9 mouse cellular contexts compared by ENCODE assay signal in genomic region chr7:45759400-45759799, GRCm38 (mm10). TPM values are rescaled to one million over a fixed set of nuclear protein-coding genes. Genes with fewer than 3 reads are reported as not detected.
DNase-seq lines count a peak whose midpoint lies in the region; ATAC-seq and TF ChIP-seq lines count a peak whose summit lies in the region.
"Had no signal": no experiment of that assay in that cellular context is flagged by ENCODE, and none has a peak within 500 bp of the region (broad histone marks: within the 10 kb centered on the region; RNA-seq: fewer than 3 reads in every experiment).

No protein-coding gene starts in this region.

- H3K4me1 ChIP-seq in embryonic facial prominence, embryonic 12.5 days: peaks cover 4% of the 10 kb centered on the region; the same call in 1 of the 2 replicates
- peaks cover 10% of the 10 kb centered on the region for H3K4me1 ChIP-seq in kidney, embryonic 15.5 days
- H3K4me1 ChIP-seq in lung, embryonic 16.5 days (replicated peaks; ENCODE audit: control insufficient read depth, insufficient read depth, low read length): peaks cover 6% of the 10 kb centered on the region; the same call in 1 of the 2 replicates
- H3K4me1 ChIP-seq in thymus, adult 2 months (replicated peaks; ENCODE audit: control insufficient read depth, insufficient read depth, low read length): peaks cover 15% of the 10 kb centered on the region

- H3K9me3 ChIP-seq in embryonic facial prominence, embryonic 12.5 days: no peaks in the 10 kb centered on the region
- H3K9me3 ChIP-seq in kidney, embryonic 15.5 days (replicated peaks): no peaks in the 10 kb centered on the region
- no peaks in the 10 kb centered on the region for H3K9me3 ChIP-seq in lung, embryonic 16.5 days (ENCODE audit: control insufficient read depth, low read length)

- TF ChIP-seq POLR2A in thymus, adult 2 months (IDR thresholded peaks at IDR 0.05; ENCODE audit: control insufficient read depth, extremely low read depth, insufficient read depth, low read length, poor library complexity): no peak

- 5% methylated on average over 24 of the region's 27 CpGs for WGBS in embryonic facial prominence, embryonic 12.5 days
- 4% methylated on average over 27 of the region's 27 CpGs for WGBS in kidney, embryonic 15.5 days
- 7% methylated on average over 27 of the region's 27 CpGs for WGBS in lung, embryonic 16.5 days
- WGBS in thymus, adult 2 months: 26% methylated on average over 27 of the region's 27 CpGs

- 0 out of 2 replicates have a peak, but pooled peaks have one; percentile 41 for TF ChIP-seq CTCF in thymus, adult 2 months (IDR thresholded peaks at IDR 0.05; ENCODE audit: borderline replicate concordance, control insufficient read depth, extremely low read depth, insufficient read depth, low read length, poor library complexity)
- TF ChIP-seq CTCF in gastrocnemius, adult 2 months (IDR thresholded peaks at IDR 0.05): no peak

- peaks cover 36% of the 10 kb centered on the region for H3K27me3 ChIP-seq in embryonic facial prominence, embryonic 12.5 days
- H3K27me3 ChIP-seq in kidney, embryonic 15.5 days: peaks cover 31% of the 10 kb centered on the region
- peaks cover 17% of the 10 kb centered on the region for H3K27me3 ChIP-seq in lung, embryonic 16.5 days (ENCODE audit: control insufficient read depth, insufficient read depth, low read depth, low read length)
- H3K27me3 ChIP-seq in thymus, adult 2 months (ENCODE audit: control insufficient read depth, insufficient read depth, low read length): no peaks in the 10 kb centered on the region

- H3K9ac ChIP-seq in embryonic facial prominence, embryonic 12.5 days: peak overlapping the region; percentile 31; the same call in 1 of the 2 replicates
- H3K9ac ChIP-seq in kidney, embryonic 15.5 days: peak overlapping the region; percentile 18; the same call in 1 of the 2 replicates
- H3K9ac ChIP-seq in lung, embryonic 16.5 days (ENCODE audit: low read length): peak overlapping the region; percentile 5; the same call in 1 of the 2 replicates

- intact Hi-C loops in gastrocnemius, adult 2 months (cut with DNase I): no loop called here

- no peak overlapping the region for H3K27ac ChIP-seq in embryonic facial prominence, embryonic 12.5 days
- peak overlapping the region; percentile 56; the same call in 1 of the 2 replicates for H3K27ac ChIP-seq in kidney, embryonic 15.5 days
- peak overlapping the region; percentile 6; the same call in 1 of the 2 replicates for H3K27ac ChIP-seq in lung, embryonic 16.5 days (ENCODE audit: low read length)
- H3K27ac ChIP-seq in thymus, adult 2 months (ENCODE audit: control insufficient read depth, insufficient read depth, low read length): no peak overlapping the region
- no peak overlapping the region for H3K27ac ChIP-seq in gastrocnemius, adult 2 months

- DNase-seq in MN1 (ENCODE audit: low spot score): peak; percentile 28
- DNase-seq in thymus, adult 2 months: peak; percentile 41
- no peak for DNase-seq in gastrocnemius, adult 2 months
- DNase-seq in layer of hippocampus, postnatal 25 days (ENCODE audit: extremely low spot score in 1 of 2, low spot score in 1 of 2): no peak

- H3K4me2 ChIP-seq in embryonic facial prominence, embryonic 12.5 days (replicated peaks): peak overlapping the region; percentile 43
- peak overlapping the region; percentile 63 for H3K4me2 ChIP-seq in kidney, embryonic 15.5 days
- H3K4me2 ChIP-seq in lung, embryonic 16.5 days (ENCODE audit: low read depth, low read length): peak overlapping the region; percentile 49

- H3K36me3 ChIP-seq in embryonic facial prominence, embryonic 12.5 days: no peaks in the 10 kb centered on the region
- H3K36me3 ChIP-seq in kidney, embryonic 15.5 days: no peaks in the 10 kb centered on the region
- no peaks in the 10 kb centered on the region for H3K36me3 ChIP-seq in lung, embryonic 16.5 days (ENCODE audit: control insufficient read depth, insufficient read depth, low read length)
- no peaks in the 10 kb centered on the region for H3K36me3 ChIP-seq in thymus, adult 2 months (ENCODE audit: control insufficient read depth, insufficient read depth, low read length)

- peak; percentile 35; the same call in 1 of the 2 replicates for ATAC-seq in embryonic facial prominence, embryonic 12.5 days (ENCODE audit: insufficient number of reproducible peaks, insufficient read depth, low FRiP score, low TSS enrichment)
- ATAC-seq in kidney, embryonic 15.5 days (replicated peaks; ENCODE audit: low FRiP score): peak; percentile 85
- ATAC-seq in lung, embryonic 16.5 days (ENCODE audit: low read depth): peak; percentile 94
- no peak for ATAC-seq in megakaryocyte-erythroid progenitor cell, adult 5-6 weeks (replicated peaks; ENCODE audit: low FRiP score, low TSS enrichment, poor library complexity, severe bottlenecking)

- H3K4me3 ChIP-seq in embryonic facial prominence, embryonic 12.5 days: peak overlapping the region; percentile 19; the same call in 1 of the 2 replicates
- H3K4me3 ChIP-seq in kidney, embryonic 15.5 days (replicated peaks): peak overlapping the region; percentile 30
- peak overlapping the region; percentile 29 for H3K4me3 ChIP-seq in lung, embryonic 16.5 days (ENCODE audit: low read length)
- H3K4me3 ChIP-seq in thymus, adult 2 months (ENCODE audit: control insufficient read depth, insufficient read depth, low read length): no peak overlapping the region
- no peak overlapping the region for H3K4me3 ChIP-seq in gastrocnemius, adult 2 months

RNA-seq across cellular contexts. Expression of gene Lmtk3, which starts 24.1 kb away (rescaled TPM):
- polyA plus RNA-seq in embryonic facial prominence, embryonic 12.5 days (2016; fragmentation: Nextera tagmentation; extraction: Ambion mirVana): 3.3 and 5.2 TPM in 2 replicates
- 2.5 and 3.1 TPM in 2 replicates for polyA plus RNA-seq in kidney, embryonic 15.5 days (2015; fragmentation: Nextera tagmentation; extraction: Ambion mirVana)
- polyA plus RNA-seq in lung, embryonic 16.5 days (2015; fragmentation: Nextera tagmentation; extraction: Ambion mirVana): 0.72 and 1.0 TPM in 2 replicates
- 0.84 and 1.2 TPM in 2 replicates for polyA plus RNA-seq in thymus, adult 2 months (2012; rRNA removed)
- total RNA-seq in megakaryocyte-erythroid progenitor cell, adult 5-6 weeks (2014; fragmentation: Nextera tagmentation): not detected in 2 replicates
- not detected in 2 replicates for total RNA-seq in megakaryocyte-erythroid progenitor cell, adult 5-6 weeks (2017)
- under 1 TPM in 1 of 2 experiments, not detected in 1; 0.06 TPM for total RNA-seq in gastrocnemius, adult 2 months (2021)
- total RNA-seq in layer of hippocampus, postnatal 25 days (2021): 100 to 1,000 TPM; 256 to 314 TPM

RNA-seq across cellular contexts. Expression of gene Sult2b1, which starts 25.1 kb away (rescaled TPM):
- polyA plus RNA-seq in embryonic facial prominence, embryonic 12.5 days (2016; fragmentation: Nextera tagmentation; extraction: Ambion mirVana): 1.6 and 2.5 TPM in 2 replicates
- polyA plus RNA-seq in kidney, embryonic 15.5 days (2015; fragmentation: Nextera tagmentation; extraction: Ambion mirVana): 2.8 and 3.2 TPM in 2 replicates
- 6.6 and 7.9 TPM in 2 replicates for polyA plus RNA-seq in lung, embryonic 16.5 days (2015; fragmentation: Nextera tagmentation; extraction: Ambion mirVana)
- polyA plus RNA-seq in thymus, adult 2 months (2012; rRNA removed): 3.8 and 3.9 TPM in 2 replicates
- 0.84 TPM in 1 of 2 replicates, not detected in the other for total RNA-seq in megakaryocyte-erythroid progenitor cell, adult 5-6 weeks (2014; fragmentation: Nextera tagmentation)
- not detected in 2 replicates for total RNA-seq in megakaryocyte-erythroid progenitor cell, adult 5-6 weeks (2017)
- not detected for total RNA-seq in gastrocnemius, adult 2 months (2021)
- 1 to 10 TPM; 6.8 to 9.1 TPM for total RNA-seq in layer of hippocampus, postnatal 25 days (2021)

RNA-seq across cellular contexts. Expression of gene Spaca4, which starts 33.8 kb away (rescaled TPM):
- not detected in 2 replicates for polyA plus RNA-seq in embryonic facial prominence, embryonic 12.5 days (2016; fragmentation: Nextera tagmentation; extraction: Ambion mirVana)
- not detected in 2 replicates for polyA plus RNA-seq in kidney, embryonic 15.5 days (2015; fragmentation: Nextera tagmentation; extraction: Ambion mirVana)
- polyA plus RNA-seq in lung, embryonic 16.5 days (2015; fragmentation: Nextera tagmentation; extraction: Ambion mirVana): not detected in 2 replicates
- not detected in 2 replicates for polyA plus RNA-seq in thymus, adult 2 months (2012; rRNA removed)
- not detected in 2 replicates for total RNA-seq in megakaryocyte-erythroid progenitor cell, adult 5-6 weeks (2014; fragmentation: Nextera tagmentation)
- not detected in 2 replicates for total RNA-seq in megakaryocyte-erythroid progenitor cell, adult 5-6 weeks (2017)
- not detected for total RNA-seq in gastrocnemius, adult 2 months (2021)
- total RNA-seq in layer of hippocampus, postnatal 25 days (2021): not detected
- polyA plus RNA-seq: brain, embryonic 14.5 days had no signal

RNA-seq across cellular contexts. Expression of gene Fam83e, which starts 38.4 kb away (rescaled TPM):
- 1.3 TPM in 2 replicates for polyA plus RNA-seq in embryonic facial prominence, embryonic 12.5 days (2016; fragmentation: Nextera tagmentation; extraction: Ambion mirVana)
- polyA plus RNA-seq in kidney, embryonic 15.5 days (2015; fragmentation: Nextera tagmentation; extraction: Ambion mirVana): 1.4 and 2.5 TPM in 2 replicates
- polyA plus RNA-seq in lung, embryonic 16.5 days (2015; fragmentation: Nextera tagmentation; extraction: Ambion mirVana): 2.0 and 2.1 TPM in 2 replicates
- polyA plus RNA-seq in thymus, adult 2 months (2012; rRNA removed): 1.5 and 1.7 TPM in 2 replicates
- 1.1 and 2.1 TPM in 2 replicates for total RNA-seq in megakaryocyte-erythroid progenitor cell, adult 5-6 weeks (2014; fragmentation: Nextera tagmentation)
- total RNA-seq in megakaryocyte-erythroid progenitor cell, adult 5-6 weeks (2017): 0.61 and 2.9 TPM in 2 replicates
- under 1 TPM; 0.08 to 0.31 TPM for total RNA-seq in gastrocnemius, adult 2 months (2021)
- total RNA-seq in layer of hippocampus, postnatal 25 days (2021): under 1 TPM; 0.12 to 0.21 TPM

RNA-seq across cellular contexts. Expression of gene Sphk2, which starts 41.6 kb away (rescaled TPM):
- polyA plus RNA-seq in embryonic facial prominence, embryonic 12.5 days (2016; fragmentation: Nextera tagmentation; extraction: Ambion mirVana): 34.7 and 35.3 TPM in 2 replicates
- polyA plus RNA-seq in kidney, embryonic 15.5 days (2015; fragmentation: Nextera tagmentation; extraction: Ambion mirVana): 28.1 and 33.7 TPM in 2 replicates
- polyA plus RNA-seq in lung, embryonic 16.5 days (2015; fragmentation: Nextera tagmentation; extraction: Ambion mirVana): 28.9 TPM in 2 replicates
- 87.4 and 88.1 TPM in 2 replicates for polyA plus RNA-seq in thymus, adult 2 months (2012; rRNA removed)
- 16.3 and 19.8 TPM in 2 replicates for total RNA-seq in megakaryocyte-erythroid progenitor cell, adult 5-6 weeks (2014; fragmentation: Nextera tagmentation)
- total RNA-seq in megakaryocyte-erythroid progenitor cell, adult 5-6 weeks (2017): 7.5 and 7.8 TPM in 2 replicates
- 10 to 100 TPM; 14.4 to 15.8 TPM for total RNA-seq in gastrocnemius, adult 2 months (2021)
- 10 to 100 TPM; 33.7 to 34.7 TPM for total RNA-seq in layer of hippocampus, postnatal 25 days (2021)

Comparison
In these comparisons a context has a peak if more than half of its experiments do, and no peak if none do; other contexts are left out.
1. DNase-seq: peak in MN1 (single experiment) and thymus, adult 2 months (single experiment); none in gastrocnemius, adult 2 months (single experiment) and layer of hippocampus, postnatal 25 days (0 of 2).
2. H3K27ac ChIP-seq: peak in kidney, embryonic 15.5 days (single experiment) and lung, embryonic 16.5 days (single experiment); none in embryonic facial prominence, embryonic 12.5 days (single experiment), thymus, adult 2 months (single experiment) and gastrocnemius, adult 2 months (single experiment).
3. H3K4me3 ChIP-seq: peak in embryonic facial prominence, embryonic 12.5 days (single experiment), kidney, embryonic 15.5 days (single experiment) and lung, embryonic 16.5 days (single experiment); none in thymus, adult 2 months (single experiment) and gastrocnemius, adult 2 months (single experiment).
4. Peak in every context shown above with its lines, with median percentiles within 50 percentile points of each other: H3K4me2 ChIP-seq and H3K9ac ChIP-seq.